Mouse (Mus musculus): ENCODE measurements around the gene St8sia1. TPM values are rescaled to one million over a fixed set of nuclear protein-coding genes. Genes with fewer than 3 reads are reported as not detected.
"Not testable (repeated sequence)": the region's sequence is repeated elsewhere in the genome, so short reads cannot be mapped to it uniquely, and the experiment has no call there.

St8sia1 gene
- total RNA-seq (2017): 1.9 and 2.1 TPM in 2 replicates

DNA sequence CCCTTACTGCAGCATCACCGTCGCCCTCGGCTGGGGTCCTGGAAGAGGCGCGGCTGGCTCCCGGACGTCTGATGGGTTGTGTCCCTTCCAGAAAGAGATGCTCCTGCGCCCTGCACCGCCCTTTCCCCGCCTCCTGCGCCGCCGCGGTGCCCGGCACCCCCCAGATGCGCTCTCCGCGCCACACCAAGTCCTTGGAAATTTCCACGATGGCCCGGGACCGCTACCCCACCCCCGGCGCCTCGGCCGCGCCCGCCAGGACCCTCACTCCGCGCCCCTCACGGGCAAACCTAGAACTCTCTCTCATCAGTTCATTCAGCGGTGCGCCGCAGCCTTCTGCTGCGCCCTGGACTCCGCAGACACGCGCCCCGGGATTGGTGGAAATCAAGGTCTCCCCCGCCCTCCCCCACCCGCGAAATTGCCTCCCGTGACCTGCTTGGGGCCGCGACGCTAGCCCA is at the start of gene St8sia1:
Gene St8sia1 (minus strand): TSS at position 377 of the 455 bp plus-strand sequence.
- no peak for ATAC-seq (ENCODE audit: extremely low read depth, insufficient number of reproducible peaks, low FRiP score, poor library complexity, severe bottlenecking)

DNA sequence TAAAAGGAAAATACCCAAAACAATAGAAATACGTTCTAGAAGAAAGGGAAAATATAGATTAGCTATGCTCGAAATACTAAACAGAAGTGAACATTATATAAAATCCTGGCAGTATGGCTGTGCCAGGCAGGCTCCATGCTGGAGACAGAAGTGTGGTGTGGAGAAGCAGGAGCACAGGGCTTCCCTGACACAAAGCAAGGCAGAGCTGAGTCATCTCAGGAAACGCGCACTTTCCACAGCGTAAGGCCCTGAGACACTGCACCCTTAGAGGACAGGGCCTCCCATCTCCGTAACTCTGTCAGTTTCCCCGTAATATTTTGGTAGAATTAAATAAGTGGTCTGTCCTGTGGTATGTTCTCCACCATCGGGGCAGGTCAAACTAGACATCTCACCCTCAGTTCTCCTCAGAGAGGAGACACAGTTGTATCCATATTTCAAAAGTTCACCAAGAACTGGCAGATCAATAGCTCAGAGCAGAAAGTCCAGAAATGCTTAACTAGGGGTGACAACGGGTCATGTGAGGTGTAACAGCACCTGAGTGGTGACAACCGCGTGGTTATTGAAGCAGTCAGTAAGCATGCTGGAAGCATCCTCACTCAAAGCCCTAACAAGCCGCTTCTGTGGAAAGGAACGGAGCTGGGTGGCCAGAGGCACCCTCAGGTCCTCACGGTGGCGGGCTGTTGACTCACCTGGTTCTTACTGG is 48.4 kb upstream of the St8sia1 start:
- ATAC-seq (ENCODE audit: extremely low read depth, insufficient number of reproducible peaks, low FRiP score, poor library complexity, severe bottlenecking): no peak

DNA sequence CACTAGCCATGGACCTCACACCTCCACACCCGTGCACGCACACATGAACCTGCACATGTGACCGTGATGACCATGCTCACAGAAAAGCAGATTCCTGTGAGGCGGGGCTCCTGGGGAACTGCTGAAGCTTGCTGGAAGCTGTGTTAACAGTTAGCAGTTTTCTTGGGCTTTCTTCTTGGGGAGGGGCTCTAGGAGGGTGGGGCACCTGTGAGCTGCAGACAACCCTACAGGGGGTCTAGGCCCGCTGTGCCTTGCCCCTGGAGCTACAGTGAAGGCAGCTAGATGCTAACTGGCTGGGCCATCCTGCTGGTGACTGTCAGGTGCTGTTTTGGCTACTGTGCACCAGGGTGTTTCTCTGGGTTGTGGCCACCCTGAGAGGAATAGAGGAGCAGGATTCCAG is 44.6 kb upstream of the St8sia1 start:
- no peak for ATAC-seq (ENCODE audit: extremely low read depth, insufficient number of reproducible peaks, low FRiP score, poor library complexity, severe bottlenecking)

DNA sequence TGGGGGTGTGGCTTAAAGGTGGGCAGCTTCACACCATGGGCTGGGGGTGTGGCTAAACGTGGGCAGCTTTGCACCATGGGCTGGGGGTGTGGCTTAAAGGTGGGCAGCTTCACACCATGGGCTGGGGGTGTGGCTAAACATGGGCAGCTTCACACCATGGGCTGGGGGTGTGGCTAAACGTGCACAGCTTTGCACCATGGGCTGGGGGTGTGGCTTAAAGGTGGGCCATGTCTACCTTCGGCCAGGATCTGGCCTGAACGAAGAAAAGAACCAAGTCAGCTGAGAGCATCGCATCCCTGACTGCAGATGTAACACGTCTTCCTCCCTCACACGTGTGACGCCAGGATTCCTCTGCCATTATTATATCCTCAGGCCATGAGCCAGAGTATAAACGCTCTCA is 41.0 kb upstream of the St8sia1 start:
- 0 out of 2 replicates have a peak, but pooled peaks have one; percentile 3 for ATAC-seq (ENCODE audit: extremely low read depth, insufficient number of reproducible peaks, low FRiP score, poor library complexity, severe bottlenecking)

DNA sequence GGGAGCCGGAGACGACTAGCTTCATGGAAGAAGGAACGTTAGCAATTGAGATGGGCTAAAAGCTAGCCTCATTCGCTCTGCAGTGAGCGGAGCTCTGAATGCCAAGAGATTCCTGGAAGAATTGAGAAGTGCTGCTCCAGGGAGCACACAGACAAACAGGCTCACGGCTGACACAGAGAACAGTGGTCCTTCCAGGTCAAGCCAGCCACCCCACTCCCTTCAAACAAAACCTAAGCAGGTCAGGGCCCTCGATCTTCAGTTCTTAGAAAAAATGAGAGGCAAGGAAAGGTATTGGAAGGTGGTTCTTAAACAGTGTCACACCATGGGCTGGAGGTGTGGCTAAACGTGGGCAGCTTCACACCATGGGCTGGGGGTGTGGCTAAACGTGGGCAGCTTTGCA is 40.5 kb upstream of the St8sia1 start:
- no peak for ATAC-seq (ENCODE audit: extremely low read depth, insufficient number of reproducible peaks, low FRiP score, poor library complexity, severe bottlenecking)

DNA sequence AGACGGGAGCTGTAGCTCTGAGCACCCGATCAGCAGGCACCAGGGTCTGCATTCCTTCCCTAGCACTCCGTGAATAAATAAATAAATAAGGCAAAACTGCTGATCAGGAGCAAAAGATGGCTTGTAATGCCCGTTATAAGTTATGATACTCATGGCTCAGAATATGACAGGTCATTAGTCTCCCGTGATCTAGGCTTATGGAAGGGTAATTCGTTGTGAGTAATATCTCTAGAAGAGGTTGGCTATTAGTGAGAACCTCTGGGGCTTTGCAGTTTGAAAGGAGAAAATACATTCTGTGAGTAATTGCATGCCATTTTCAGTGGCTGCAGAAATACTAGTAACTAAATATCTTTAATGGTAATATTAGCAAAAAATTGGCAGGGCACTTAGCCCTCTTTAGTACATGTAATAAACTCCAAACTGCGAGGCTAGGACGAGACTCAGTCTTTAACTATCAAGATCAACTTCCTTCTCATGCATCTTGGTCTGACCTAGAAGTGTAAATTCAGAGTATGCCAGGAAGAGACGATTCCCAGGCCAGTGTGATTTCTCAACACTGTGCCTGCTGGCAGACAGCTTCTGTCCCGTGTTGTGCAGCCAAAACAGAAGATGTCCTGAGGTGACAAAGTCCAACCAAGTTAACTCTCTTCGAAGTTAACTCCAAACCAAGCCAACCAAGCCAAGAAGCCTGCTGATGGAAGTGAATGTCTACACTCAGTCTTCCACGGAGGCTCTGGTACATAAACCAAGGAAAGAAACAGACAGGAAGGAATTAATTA is 34.2 kb upstream of the St8sia1 start:
- ATAC-seq (ENCODE audit: extremely low read depth, insufficient number of reproducible peaks, low FRiP score, poor library complexity, severe bottlenecking): no peak

DNA sequence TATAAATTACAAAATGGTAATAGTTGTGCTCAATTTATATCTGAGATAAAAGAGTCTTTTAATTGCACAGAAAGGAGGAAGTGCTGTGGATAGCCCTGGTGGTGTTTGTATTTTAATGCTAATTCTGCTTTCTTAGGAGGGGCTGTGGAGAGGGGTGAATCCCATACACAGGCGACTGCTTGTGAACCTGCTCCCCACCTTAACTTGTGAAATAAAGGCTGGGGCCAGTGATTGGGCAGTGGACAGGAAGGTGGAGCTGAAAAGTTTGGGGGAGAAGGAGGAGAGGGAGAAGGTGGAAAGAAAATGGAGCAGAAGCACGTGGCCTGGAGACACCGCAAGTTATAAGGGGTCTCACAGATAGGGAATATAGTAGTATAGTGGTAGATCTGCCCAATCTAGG is 32.6 kb upstream of the St8sia1 start:
- ATAC-seq (ENCODE audit: extremely low read depth, insufficient number of reproducible peaks, low FRiP score, poor library complexity, severe bottlenecking): no peak

DNA sequence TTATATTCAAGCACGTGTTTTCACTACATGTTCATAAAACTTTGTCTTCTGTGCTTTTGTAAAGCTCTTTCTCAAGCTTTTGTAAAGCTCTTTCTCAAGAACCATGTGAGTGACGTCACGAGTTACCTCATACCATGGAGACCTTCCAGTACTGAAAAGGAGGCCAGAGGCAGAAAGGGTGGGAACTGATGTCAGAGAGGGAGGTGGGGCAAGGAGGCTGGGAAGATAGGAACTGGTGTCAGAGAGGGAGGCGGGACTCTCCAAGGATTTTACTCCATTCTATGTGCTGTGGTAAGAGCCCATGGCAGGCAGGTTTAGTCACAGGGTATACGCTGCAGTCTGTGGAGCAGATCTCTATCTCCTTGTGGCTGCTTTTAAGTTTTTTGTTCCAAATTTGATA is 31.3 kb upstream of the St8sia1 start:
- no peak for ATAC-seq (ENCODE audit: extremely low read depth, insufficient number of reproducible peaks, low FRiP score, poor library complexity, severe bottlenecking)

DNA sequence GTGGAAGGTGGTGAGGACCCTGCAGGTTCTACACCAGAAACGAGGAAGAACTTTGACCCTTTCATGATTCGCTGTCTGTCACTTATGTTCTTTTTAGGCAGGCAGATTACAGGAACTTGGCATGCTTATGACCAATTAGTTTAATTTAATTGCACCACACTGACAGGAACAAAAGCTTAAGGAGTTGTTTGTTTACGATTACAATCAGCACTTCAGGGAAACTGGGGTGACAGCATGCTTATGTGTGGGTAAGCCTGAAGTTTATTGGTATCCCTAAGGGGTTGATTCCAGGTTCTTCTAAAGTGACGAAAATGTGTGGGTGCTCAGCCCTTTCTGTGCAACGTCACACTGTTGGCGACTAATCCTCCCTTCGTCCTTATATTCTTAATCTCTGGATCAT is 30.6 kb upstream of the St8sia1 start:
- no peak for ATAC-seq (ENCODE audit: extremely low read depth, insufficient number of reproducible peaks, low FRiP score, poor library complexity, severe bottlenecking)

DNA sequence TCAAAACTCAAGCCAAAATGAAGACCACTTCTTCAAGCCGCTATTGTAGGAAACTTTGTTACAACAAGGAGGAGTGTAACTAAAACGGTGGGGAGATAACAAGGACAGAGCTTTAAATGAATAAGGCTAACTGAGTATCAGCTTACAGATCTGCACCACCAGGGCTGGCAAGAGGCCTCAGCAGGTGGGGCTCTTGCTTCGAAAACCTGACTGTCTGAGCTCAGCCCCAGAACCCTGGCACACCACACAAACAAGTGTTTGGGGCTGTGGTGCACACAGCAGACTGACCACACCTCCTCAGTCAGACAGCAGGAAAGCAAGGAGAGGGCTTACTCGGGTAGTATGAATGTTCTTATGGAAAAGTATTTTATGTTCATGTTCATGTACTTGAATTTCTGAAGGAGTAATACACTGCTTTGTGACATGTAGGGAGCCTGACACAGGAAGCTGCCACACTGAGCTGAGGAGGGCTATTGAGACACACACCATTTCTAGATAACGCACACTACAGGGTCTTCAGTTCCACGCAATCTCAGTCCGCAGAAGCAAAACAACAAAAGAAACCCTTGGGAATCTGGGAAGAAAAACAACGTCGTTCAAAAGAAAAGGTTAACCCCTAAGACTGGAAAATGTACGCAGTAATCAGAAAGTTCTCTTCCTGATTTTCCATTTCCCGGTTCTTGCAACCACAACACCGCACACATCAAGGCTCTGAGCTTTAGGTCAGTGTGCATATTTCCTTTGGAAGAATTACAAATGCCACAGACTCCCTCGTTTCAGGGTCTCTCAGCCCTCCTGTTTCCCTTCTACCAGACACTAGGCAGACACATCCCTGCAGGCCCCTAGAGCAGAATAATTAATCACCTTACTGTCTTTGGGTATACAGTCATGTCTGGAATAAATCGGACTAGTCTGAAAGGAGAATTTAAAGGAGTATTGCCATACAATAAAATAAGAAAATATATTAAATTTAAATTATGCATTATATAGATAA is 29.8 kb upstream of the St8sia1 start:
- ATAC-seq (ENCODE audit: extremely low read depth, insufficient number of reproducible peaks, low FRiP score, poor library complexity, severe bottlenecking): no peak

DNA sequence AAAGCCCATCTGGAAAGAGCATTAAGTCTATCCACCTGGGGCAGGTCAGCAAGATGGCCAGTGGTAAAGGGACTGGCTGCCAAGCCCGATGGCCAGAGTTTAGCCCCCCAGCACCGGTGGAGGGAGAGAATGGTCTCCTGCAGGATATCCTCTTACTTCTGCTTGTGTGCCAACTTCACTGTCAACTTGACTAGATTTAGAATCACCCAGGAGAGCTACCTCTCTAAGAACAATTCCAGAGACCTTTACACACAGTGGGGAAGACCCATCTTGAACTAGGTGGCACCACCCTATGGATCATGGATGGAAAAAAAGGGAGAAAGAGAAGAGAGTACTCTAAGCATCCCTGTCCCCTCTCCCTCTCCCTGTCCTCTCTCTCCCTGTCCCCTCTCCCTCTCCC is 28.7 kb upstream of the St8sia1 start:
- no peak for ATAC-seq (ENCODE audit: extremely low read depth, insufficient number of reproducible peaks, low FRiP score, poor library complexity, severe bottlenecking)

DNA sequence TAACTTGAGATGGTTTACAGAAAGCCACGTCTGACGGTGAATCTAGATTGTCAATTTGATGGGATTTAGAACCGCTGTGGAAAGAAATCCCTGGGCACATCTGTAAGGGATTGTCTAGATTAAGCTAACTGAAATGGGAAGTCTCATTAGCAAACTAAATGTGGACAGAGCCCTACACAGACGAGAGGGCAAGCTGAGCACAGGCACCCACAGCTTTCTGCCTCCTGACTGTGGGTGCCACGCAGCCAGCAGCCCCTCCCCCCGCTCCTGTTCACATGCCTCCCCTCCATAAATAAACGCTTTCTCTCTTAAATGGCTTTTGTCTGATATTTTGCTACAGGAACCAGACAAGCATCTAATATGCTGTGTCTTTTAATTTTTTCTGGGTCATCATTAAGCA is 27.8 kb upstream of the St8sia1 start:
- no peak for ATAC-seq (ENCODE audit: extremely low read depth, insufficient number of reproducible peaks, low FRiP score, poor library complexity, severe bottlenecking)

DNA sequence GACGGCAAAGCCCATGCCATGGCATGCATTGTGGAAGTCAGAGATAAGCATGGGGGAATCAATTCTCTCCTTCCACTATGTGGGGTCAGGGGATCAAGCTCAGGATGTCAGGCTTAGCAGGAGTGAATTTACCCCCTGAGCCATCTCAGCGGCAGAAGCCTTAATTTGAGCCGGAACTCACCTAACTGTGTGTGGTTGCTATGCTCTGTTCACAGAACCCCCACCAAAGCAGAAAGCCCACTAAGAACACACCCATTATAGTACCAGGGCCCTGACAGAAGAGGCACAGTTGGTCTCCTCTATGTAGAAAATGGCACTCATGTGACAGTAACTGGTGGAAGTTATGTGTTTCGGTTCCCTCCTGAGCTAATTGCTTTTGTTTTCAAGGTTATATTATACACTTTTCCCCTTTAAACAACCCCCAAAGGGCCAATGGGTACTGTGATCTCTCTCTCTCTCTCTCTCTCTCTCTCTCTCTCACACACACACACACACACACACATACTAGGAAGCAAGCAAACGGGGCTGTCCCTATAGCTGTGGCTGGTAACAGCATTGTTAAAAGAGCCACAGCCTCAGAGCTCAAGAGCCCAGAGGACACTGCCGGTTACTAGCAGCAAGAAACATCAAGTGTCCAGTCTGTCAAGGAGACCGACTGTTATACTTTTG is 27.3 kb upstream of the St8sia1 start:
- ATAC-seq (ENCODE audit: extremely low read depth, insufficient number of reproducible peaks, low FRiP score, poor library complexity, severe bottlenecking): peak; percentile 39

DNA sequence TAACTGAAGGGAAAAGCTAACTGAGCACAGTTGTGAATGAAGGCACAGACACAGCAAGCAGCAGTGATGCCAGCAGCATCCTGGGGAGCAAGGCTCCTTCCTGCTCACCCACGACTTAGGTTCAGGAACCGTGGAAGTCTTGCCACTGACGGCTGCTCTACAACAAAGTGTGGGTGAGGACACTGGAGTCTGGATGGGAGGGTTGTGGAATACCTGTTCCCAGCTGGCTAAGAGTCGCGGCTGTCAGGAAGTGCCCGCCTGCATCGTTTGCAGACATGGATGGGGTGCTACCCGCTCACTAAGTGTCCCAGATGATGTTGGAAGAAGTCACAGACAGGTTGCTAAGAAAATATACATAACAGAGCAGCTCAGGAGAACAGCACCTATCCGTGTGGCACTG is 26.3 kb upstream of the St8sia1 start:
- no peak for ATAC-seq (ENCODE audit: extremely low read depth, insufficient number of reproducible peaks, low FRiP score, poor library complexity, severe bottlenecking)

DNA sequence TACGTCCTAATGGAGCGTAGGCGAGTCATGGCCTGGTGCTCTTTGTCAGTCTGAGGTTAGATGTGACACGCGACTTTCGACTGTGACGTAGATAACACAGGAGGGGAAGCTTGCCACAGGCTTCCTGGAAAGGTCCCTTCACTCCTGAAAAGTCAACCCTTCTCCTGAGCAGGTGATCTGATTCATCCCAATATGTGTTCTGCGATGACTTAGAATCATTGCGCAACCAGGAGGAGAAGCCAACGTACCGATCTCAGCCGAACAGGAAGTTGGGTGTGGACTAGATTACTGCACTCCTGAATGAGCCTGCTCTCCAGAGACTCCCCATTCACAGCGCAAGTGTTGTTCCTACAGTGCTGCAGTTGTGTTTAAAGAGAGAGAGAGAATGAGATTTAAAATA is 25.2 kb upstream of the St8sia1 start:
- ATAC-seq (ENCODE audit: extremely low read depth, insufficient number of reproducible peaks, low FRiP score, poor library complexity, severe bottlenecking): no peak

DNA sequence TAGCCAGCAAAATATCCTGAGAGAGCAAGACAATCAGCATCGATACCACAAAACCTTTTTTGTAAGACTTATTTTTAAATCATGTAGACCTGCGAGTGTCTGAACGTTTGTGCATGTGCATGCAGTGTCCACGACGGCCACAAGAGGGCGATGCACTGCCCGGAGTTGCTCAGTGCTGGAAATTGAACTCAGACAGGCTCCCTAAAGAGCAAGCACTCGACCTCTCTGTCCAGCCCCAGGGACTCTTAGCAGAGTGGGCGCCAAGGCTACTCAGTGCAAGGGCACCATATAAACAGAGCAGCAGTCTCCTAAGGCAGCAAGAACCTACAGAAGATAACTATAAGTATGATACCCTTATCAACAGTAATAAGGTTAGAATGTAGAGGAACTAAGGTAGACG is 24.5 kb upstream of the St8sia1 start:
- peak; percentile 65 for ATAC-seq (ENCODE audit: extremely low read depth, insufficient number of reproducible peaks, low FRiP score, poor library complexity, severe bottlenecking)

DNA sequence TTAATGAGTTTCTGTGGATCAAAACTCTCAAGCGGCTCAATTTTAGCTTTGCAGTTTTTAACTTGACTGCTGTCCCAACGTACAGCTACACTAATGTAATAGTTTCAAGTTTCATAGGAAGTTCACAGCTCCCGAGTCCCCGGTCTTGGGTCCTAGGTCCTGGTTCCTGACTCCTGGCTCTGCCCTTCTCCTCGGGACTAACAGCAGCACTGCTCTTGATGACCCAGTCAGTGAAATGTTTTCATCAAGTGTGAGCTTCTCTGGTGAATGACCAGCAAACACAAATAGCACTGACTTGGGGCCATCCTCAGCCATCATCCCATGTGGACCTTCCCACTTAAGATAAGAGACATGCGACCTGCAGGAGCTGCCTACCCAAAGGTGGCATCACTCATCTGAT is 24.0 kb upstream of the St8sia1 start:
- ATAC-seq (ENCODE audit: extremely low read depth, insufficient number of reproducible peaks, low FRiP score, poor library complexity, severe bottlenecking): no peak

DNA sequence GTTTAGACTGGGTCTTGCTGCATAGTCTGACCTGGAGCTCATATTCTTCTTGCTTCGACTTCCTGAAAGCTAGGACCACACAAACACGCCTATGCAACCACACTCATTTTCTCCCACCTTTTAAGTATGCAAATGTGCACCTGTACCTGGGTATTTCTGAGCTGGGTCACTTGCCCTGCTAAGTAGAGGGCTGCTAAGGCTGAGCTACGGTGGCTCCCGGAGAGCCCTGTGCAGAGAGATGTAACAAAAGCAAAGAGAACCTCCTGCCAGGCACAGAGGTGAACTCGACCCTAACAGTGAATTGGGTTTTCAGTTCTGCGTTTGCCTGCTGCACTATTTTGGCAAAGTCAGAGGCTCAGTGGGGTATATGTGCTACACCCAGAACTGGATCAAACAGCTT is 23.4 kb upstream of the St8sia1 start:
- no peak for ATAC-seq (ENCODE audit: extremely low read depth, insufficient number of reproducible peaks, low FRiP score, poor library complexity, severe bottlenecking)

DNA sequence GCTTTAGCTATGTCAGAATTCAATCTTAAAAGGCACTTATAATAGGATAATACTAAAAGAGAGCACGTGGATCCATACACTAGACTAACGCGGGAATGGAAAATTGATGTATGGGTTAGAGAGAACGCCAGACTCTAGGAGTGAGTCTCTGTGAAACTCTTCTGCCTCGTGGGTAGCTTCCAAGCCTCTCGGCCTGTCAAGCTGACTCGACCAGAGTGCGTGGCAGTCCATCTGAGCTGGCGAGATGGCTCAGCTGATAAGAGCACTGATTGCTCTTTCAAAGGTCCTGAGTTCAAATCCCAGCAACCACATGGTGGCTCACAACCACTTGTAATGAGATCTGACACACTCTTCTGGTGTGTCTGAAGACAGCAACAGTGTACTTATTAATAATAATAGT is 22.5 kb upstream of the St8sia1 start:
- not testable (repeated sequence) for ATAC-seq (ENCODE audit: extremely low read depth, insufficient number of reproducible peaks, low FRiP score, poor library complexity, severe bottlenecking)

Data from neutrophil, adult 5-6 weeks (primary cell).